9 mouse cellular contexts compared by ENCODE assay signal in genomic region chr10:61277918-61278674, GRCm38 (mm10). TPM values are rescaled to one million over a fixed set of nuclear protein-coding genes. Genes with fewer than 3 reads are reported as not detected.
A peak's percentile ranks its signal among the peaks of the same experiment; 100 is the strongest.
DNase-seq lines count a peak whose midpoint lies in the region; ATAC-seq and TF ChIP-seq lines count a peak whose summit lies in the region.
"Had no signal": no experiment of that assay in that cellular context is flagged by ENCODE, and none has a peak within 500 bp of the region (broad histone marks: within the 10 kb centered on the region; RNA-seq: fewer than 3 reads in every experiment).

No protein-coding gene starts in this region.

- no peak for TF ChIP-seq CTCF in C2C12 (IDR thresholded peaks at IDR 0.05; ENCODE audit: control insufficient read depth, insufficient read depth, insufficient read length)

- WGBS in liver, embryonic 16.5 days (ENCODE audit: insufficient replicate concordance) = 34% methylated on average over 14 of the region's 14 CpGs

- H3K79me2 ChIP-seq in C2C12 (ENCODE audit: control insufficient read depth, insufficient read depth) = no peaks in the 10 kb centered on the region

- no peak overlapping the region for H3K9ac ChIP-seq in liver, embryonic 16.5 days (ENCODE audit: low read depth, low read length)

- H3K9me3 ChIP-seq in liver, embryonic 16.5 days (replicated peaks; ENCODE audit: control insufficient read depth, low read length) = no peaks in the 10 kb centered on the region

- H3K4me2 ChIP-seq in liver, embryonic 16.5 days (ENCODE audit: low read depth, low read length) = no peak overlapping the region

- H3K79me3 ChIP-seq in C2C12 (ENCODE audit: low read depth) = no peaks in the 10 kb centered on the region

- no peak overlapping the region for H3K27ac ChIP-seq in liver, embryonic 16.5 days (ENCODE audit: low read length)
- H3K27ac ChIP-seq: macrophage had no signal

- no peaks in the 10 kb centered on the region; the same call in 1 of the 2 replicates for H3K4me1 ChIP-seq in liver, embryonic 16.5 days (ENCODE audit: control insufficient read depth, low read depth, low read length)

- H3K27me3 ChIP-seq in C2C12 (ENCODE audit: control insufficient read depth, insufficient read depth, insufficient read length) = no peaks in the 10 kb centered on the region
- peaks cover 15% of the 10 kb centered on the region for H3K27me3 ChIP-seq in liver, embryonic 16.5 days (ENCODE audit: control insufficient read depth, insufficient read depth, low read depth, low read length)

- no peak overlapping the region for H3K4me3 ChIP-seq in C2C12 (ENCODE audit: insufficient read depth, poor library complexity, severe bottlenecking)
- no peak overlapping the region for H3K4me3 ChIP-seq in liver, embryonic 16.5 days (ENCODE audit: low read depth, low read length)

- peak; percentile 58 for ATAC-seq in liver, embryonic 16.5 days (ENCODE audit: low read depth)

- DNase-seq in embryo, embryonic 10.5 days (ENCODE audit: low spot score) = peak; percentile 5
- DNase-seq in embryo, embryonic 9.5 days (ENCODE audit: extremely low spot score) = no peak
- peak; percentile 84 for DNase-seq in heart, adult 8-10 months (ENCODE audit: low spot score)
- no peak for DNase-seq in thymus, postnatal 25 days
- no peak for DNase-seq in cerebellum, adult 11 months
- DNase-seq in layer of hippocampus, adult 9-11 months = no peak

- peak overlapping the region; percentile 26 for H3ac ChIP-seq in C2C12 (ENCODE audit: control insufficient read depth, insufficient read length, low read depth)

- H3K36me3 ChIP-seq in C2C12 (ENCODE audit: control insufficient read depth, insufficient read depth) = no peaks in the 10 kb centered on the region
- no peaks in the 10 kb centered on the region for H3K36me3 ChIP-seq in liver, embryonic 16.5 days (ENCODE audit: control insufficient read depth, insufficient read depth)

TF ChIP-seq in C2C12, 6 proteins besides CTCF, POLR2A, EP300 and RAD21:
- no peak for TF ChIP-seq USF1 (IDR thresholded peaks at IDR 0.05; ENCODE audit: low read depth)
- peak; percentile 97 for TF ChIP-seq MAX (IDR thresholded peaks at IDR 0.05)
- TF ChIP-seq MYOG (IDR thresholded peaks at IDR 0.05; ENCODE audit: control insufficient read depth, extremely low read depth, insufficient read length) = no peak
- TF ChIP-seq FOSL1 (IDR thresholded peaks at IDR 0.05; ENCODE audit: insufficient read depth, low read length, poor library complexity, severe bottlenecking) = no peak
- TF ChIP-seq CEBPB (IDR thresholded peaks at IDR 0.05; ENCODE audit: low read depth) = peak; percentile 65
- peak; percentile 99 for TF ChIP-seq MYOD1 (IDR thresholded peaks at IDR 0.05; ENCODE audit: control insufficient read depth, insufficient read length, low read depth)
TF ChIP-seq in C2C12: peak in this region for 3.

RNA-seq across cellular contexts. Expression of gene Adamts14, which starts 4.9 kb away (rescaled TPM):
- polyA plus RNA-seq in C2C12 (2012; fragmentation: generic; extraction: Trizol) = 7.0 TPM
- 1 to 10 TPM in 2 of 4 experiments, under 1 TPM in 2; 0.69 to 1.3 (median 0.96) TPM for total RNA-seq in heart, adult 8-10 months (2022)
- 0.23 and 0.40 TPM in 2 replicates for polyA plus RNA-seq in liver, embryonic 16.5 days (2015; fragmentation: Nextera tagmentation; extraction: Ambion mirVana)

RNA-seq across cellular contexts. Expression of gene Prf1, which starts 19.5 kb away (rescaled TPM):
- not detected for polyA plus RNA-seq in C2C12 (2012; fragmentation: generic; extraction: Trizol)
- under 1 TPM in 2 of 4 experiments, not detected in 2; 0.16 to 0.23 TPM for total RNA-seq in heart, adult 8-10 months (2022)
- 0.13 TPM in 1 of 2 replicates, not detected in the other for polyA plus RNA-seq in liver, embryonic 16.5 days (2015; fragmentation: Nextera tagmentation; extraction: Ambion mirVana)
- polyA plus RNA-seq: macrophage had no signal

Comparison
In these comparisons a context has a peak if more than half of its experiments do, and no peak if none do; other contexts are left out.
1. DNase-seq: peak in embryo, embryonic 10.5 days (single experiment) and heart, adult 8-10 months (single experiment); none in embryo, embryonic 9.5 days (single experiment), thymus, postnatal 25 days (single experiment), cerebellum, adult 11 months (single experiment) and layer of hippocampus, adult 9-11 months (single experiment).